Mouse (Mus musculus) E14TG2a.4 (cell line): ENCODE measurements around the gene Elovl5.

Experiments
- CTCF ChIP-seq: conservative IDR thresholded peaks from 2 replicates; pipeline ENCODE4 v1.5.1; 2014; ENCODE audit warnings: low read length
- NANOG ChIP-seq: IDR thresholded peaks from 2 replicates; pipeline ENCODE4 v1.6.1; 2014; ENCODE audit warnings: borderline replicate concordance, low read length, mixed read lengths
- POU5F1 ChIP-seq: IDR thresholded peaks from 2 replicates; pipeline ENCODE4 v1.6.1; 2014; ENCODE audit warnings: low read length, borderline replicate concordance

- no peak for TF ChIP-seq CTCF
- TF ChIP-seq NANOG, result no peak
- TF ChIP-seq POU5F1, result no peak
Measured at GRCm38 (mm10) chr9:77930860-77931184, 13.7 kb downstream of the Elovl5 start.
